9 mouse cellular contexts compared by ENCODE assay signal in genomic region chr12:105034130-105034769, GRCm38 (mm10). TPM values are rescaled to one million over a fixed set of nuclear protein-coding genes. Genes with fewer than 3 reads are reported as not detected.
DNase-seq lines count a peak whose midpoint lies in the region; ATAC-seq and TF ChIP-seq lines count a peak whose summit lies in the region.
"Had no signal": no experiment of that assay in that cellular context is flagged by ENCODE, and none has a peak within 500 bp of the region (broad histone marks: within the 10 kb centered on the region; RNA-seq: fewer than 3 reads in every experiment).

No protein-coding gene starts in this region.

- no peak for TF ChIP-seq CTCF in intestine, postnatal 0 days (IDR thresholded peaks at IDR 0.05; ENCODE audit: low read depth)

- no peak for TF ChIP-seq POLR2A in myocyte (IDR thresholded peaks at IDR 0.05; ENCODE audit: insufficient read length, low read depth)

- peak overlapping the region; percentile 60 to 88; a peak in 3 of 4 replicates for H3K4me3 ChIP-seq in heart, embryonic 14.5 days (ENCODE audit: control insufficient read depth in 1 of 2, insufficient read depth in 1 of 2, low read depth in 1 of 2, low read length in 2 of 2)
- peak overlapping the region; percentile 96 for H3K4me3 ChIP-seq in embryonic facial prominence, embryonic 13.5 days
- peak overlapping the region; percentile 61; the same call in 1 of the 2 replicates for H3K4me3 ChIP-seq in intestine, postnatal 0 days (ENCODE audit: low read depth, low read length)
- H3K4me3 ChIP-seq in myocyte = peak overlapping the region; percentile 74

- peaks cover 20% of the 10 kb centered on the region for H3K36me3 ChIP-seq in heart, embryonic 14.5 days (ENCODE audit: control insufficient read depth, insufficient read depth, low read length)
- H3K36me3 ChIP-seq in embryonic facial prominence, embryonic 13.5 days = peaks cover 12% of the 10 kb centered on the region
- H3K36me3 ChIP-seq in intestine, postnatal 0 days (ENCODE audit: control insufficient read depth, insufficient read depth) = 0 out of 2 replicates have a peak, but pooled peaks cover 4% of the 10 kb centered on the region
- no peaks in the 10 kb centered on the region for H3K36me3 ChIP-seq in myocyte (ENCODE audit: control insufficient read depth, insufficient read depth)

- no peaks in the 10 kb centered on the region for H3K27me3 ChIP-seq in heart, embryonic 14.5 days (ENCODE audit: control insufficient read depth, insufficient read depth, low read length)
- no peaks in the 10 kb centered on the region for H3K27me3 ChIP-seq in embryonic facial prominence, embryonic 13.5 days
- H3K27me3 ChIP-seq in intestine, postnatal 0 days (replicated peaks; ENCODE audit: control insufficient read depth, insufficient read depth, low read length) = no peaks in the 10 kb centered on the region
- H3K27me3 ChIP-seq in myocyte (ENCODE audit: control insufficient read depth, insufficient read depth, insufficient read length) = no peaks in the 10 kb centered on the region

- H3K4me1 ChIP-seq in heart, embryonic 14.5 days (ENCODE audit: control insufficient read depth in 2 of 2, insufficient read depth in 2 of 2, low read length in 2 of 2) = peaks cover 25 to 38% of the 10 kb centered on the region in 2 experiments
- peaks cover 43% of the 10 kb centered on the region for H3K4me1 ChIP-seq in embryonic facial prominence, embryonic 13.5 days
- H3K4me1 ChIP-seq in intestine, postnatal 0 days (replicated peaks; ENCODE audit: control insufficient read depth, insufficient read depth, low read length) = peaks cover 4% of the 10 kb centered on the region

- ATAC-seq in heart, embryonic 14.5 days (ENCODE audit: insufficient number of reproducible peaks, insufficient read depth, low FRiP score, low read depth) = no peak
- ATAC-seq in embryonic facial prominence, embryonic 13.5 days (ENCODE audit: insufficient number of reproducible peaks, insufficient read depth, low FRiP score, low TSS enrichment, low read depth) = no peak
- ATAC-seq in intestine, postnatal 0 days = no peak

- H3K27ac ChIP-seq in heart, embryonic 14.5 days (replicated peaks in 1 of 2; ENCODE audit: control insufficient read depth in 1 of 2, insufficient read depth in 1 of 2, low read depth in 2 of 2, low read length in 2 of 2) = 0 out of 4 replicates have a peak overlapping the region, but pooled peaks of 1 of the 2 experiments have one; percentile 6
- H3K27ac ChIP-seq in embryonic facial prominence, embryonic 13.5 days = no peak overlapping the region
- H3K27ac ChIP-seq in intestine, postnatal 0 days (ENCODE audit: low read depth, low read length) = no peak overlapping the region

- 18% methylated on average over 14 of the region's 14 CpGs for WGBS in heart, embryonic 14.5 days
- 81% methylated on average over 14 of the region's 14 CpGs for WGBS in embryonic facial prominence, embryonic 13.5 days
- 48% methylated on average over 14 of the region's 14 CpGs for WGBS in intestine, postnatal 0 days

- intact Hi-C loops in heart, postnatal 14 days (cut with DNase I) = loop anchor here (10.0 kb wide), 1 partner anchor 771 kb away; no protein-coding TSS in a partner anchor

- peaks cover 82% of the 10 kb centered on the region for H3K79me2 ChIP-seq in myocyte (ENCODE audit: control insufficient read depth, insufficient read depth)

- H3K9me3 ChIP-seq in heart, embryonic 14.5 days (ENCODE audit: control insufficient read depth, low read length) = no peaks in the 10 kb centered on the region
- no peaks in the 10 kb centered on the region for H3K9me3 ChIP-seq in embryonic facial prominence, embryonic 13.5 days
- H3K9me3 ChIP-seq in intestine, postnatal 0 days (ENCODE audit: control insufficient read depth) = no peaks in the 10 kb centered on the region

- H3ac ChIP-seq in myocyte (ENCODE audit: control insufficient read depth, insufficient read length) = no peak overlapping the region

- peak overlapping the region; percentile 91 for H3K4me2 ChIP-seq in heart, embryonic 14.5 days (ENCODE audit: low read length)
- peak overlapping the region; percentile 87 for H3K4me2 ChIP-seq in embryonic facial prominence, embryonic 13.5 days
- peak overlapping the region; percentile 75 for H3K4me2 ChIP-seq in intestine, postnatal 0 days (replicated peaks; ENCODE audit: low read depth)
- H3K4me2 ChIP-seq in myocyte (ENCODE audit: low read depth) = peak overlapping the region; percentile 89

- peak overlapping the region; percentile 87 for H3K9ac ChIP-seq in heart, embryonic 14.5 days (ENCODE audit: low read length)
- H3K9ac ChIP-seq in embryonic facial prominence, embryonic 13.5 days = peak overlapping the region; percentile 91; the same call in 1 of the 2 replicates
- H3K9ac ChIP-seq in intestine, postnatal 0 days (ENCODE audit: low read depth, low read length) = no peak overlapping the region

- no peak for DNase-seq in heart, postnatal 14 days
- no peak for DNase-seq in embryo, embryonic 9.5 days (ENCODE audit: extremely low spot score)
- DNase-seq in right cerebral cortex, adult 18-20 months = no peak
- DNase-seq in adrenal gland, postnatal 4 days (ENCODE audit: low spot score in 2 of 2) = no peak
- DNase-seq: cerebellum, adult 11 months had no signal

TF ChIP-seq in myocyte, 11 proteins besides CTCF, POLR2A, EP300 and RAD21:
- TF ChIP-seq USF1 (IDR thresholded peaks at IDR 0.05; ENCODE audit: low read depth) = no peak
- TF ChIP-seq REST (IDR thresholded peaks at IDR 0.05; ENCODE audit: insufficient read depth, insufficient read length) = no peak
- TF ChIP-seq SRF (IDR thresholded peaks at IDR 0.05; ENCODE audit: control insufficient read depth, insufficient read length, low read depth) = no peak
- TF ChIP-seq MAX (IDR thresholded peaks at IDR 0.05; ENCODE audit: low read depth) = no peak
- no peak for TF ChIP-seq POLR2AphosphoS2 (IDR thresholded peaks at IDR 0.05; ENCODE audit: insufficient read length, low read depth)
- TF ChIP-seq TCF12 (IDR thresholded peaks at IDR 0.05; ENCODE audit: insufficient read depth, poor library complexity, severe bottlenecking) = no peak
- TF ChIP-seq TCF3 (IDR thresholded peaks at IDR 0.05; ENCODE audit: insufficient read length, low read depth) = no peak
- TF ChIP-seq CEBPB (IDR thresholded peaks at IDR 0.05; ENCODE audit: insufficient read depth, poor library complexity, severe bottlenecking) = no peak
- TF ChIP-seq MYOG (IDR thresholded peaks at IDR 0.05; ENCODE audit: control insufficient read depth in 1 of 3, insufficient read depth in 1 of 3, insufficient read length in 2 of 3, low read depth in 2 of 3) = no peak
- TF ChIP-seq E2F4 (IDR thresholded peaks at IDR 0.05; ENCODE audit: insufficient read depth) = no peak
- TF ChIP-seq MYOD1 (IDR thresholded peaks at IDR 0.05; ENCODE audit: control insufficient read depth in 1 of 3, insufficient read length in 2 of 3, low read depth in 2 of 3) = no peak

RNA-seq across cellular contexts. Expression of gene Glrx5, which starts 1.8 kb away (rescaled TPM):
- 200 and 208 TPM in 2 replicates for polyA plus RNA-seq in heart, embryonic 14.5 days (2014; fragmentation: Nextera tagmentation; extraction: Ambion mirVana)
- total RNA-seq in heart, postnatal 14 days (2021) = 10 to 100 TPM; 90.2 to 91.5 TPM
- 149 and 158 TPM in 2 replicates for polyA plus RNA-seq in embryonic facial prominence, embryonic 13.5 days (2015; fragmentation: Nextera tagmentation; extraction: Ambion mirVana)
- polyA plus RNA-seq in intestine, postnatal 0 days (2015; fragmentation: Nextera tagmentation; extraction: Ambion mirVana) = 209 TPM in 2 replicates
- 52.4 TPM for polyA plus RNA-seq in myocyte (2012; fragmentation: generic; extraction: Trizol)
- 100 to 1,000 TPM; 134 to 139 TPM for total RNA-seq in adrenal gland, postnatal 4 days (2021)

RNA-seq across cellular contexts. Expression of gene Syne3, which starts 24.6 kb away (rescaled TPM):
- 0.75 and 0.93 TPM in 2 replicates for polyA plus RNA-seq in heart, embryonic 14.5 days (2014; fragmentation: Nextera tagmentation; extraction: Ambion mirVana)
- total RNA-seq in heart, postnatal 14 days (2021) = 1 to 10 TPM; 5.2 to 6.1 TPM
- polyA plus RNA-seq in embryonic facial prominence, embryonic 13.5 days (2015; fragmentation: Nextera tagmentation; extraction: Ambion mirVana) = 1.3 and 1.6 TPM in 2 replicates
- polyA plus RNA-seq in intestine, postnatal 0 days (2015; fragmentation: Nextera tagmentation; extraction: Ambion mirVana) = 1.6 and 1.8 TPM in 2 replicates
- 11.6 TPM for polyA plus RNA-seq in myocyte (2012; fragmentation: generic; extraction: Trizol)
- 10 to 100 TPM; 11.3 to 11.7 TPM for total RNA-seq in adrenal gland, postnatal 4 days (2021)
